Mouse (Mus musculus) G1E-ER4 (cell line): Measurements from ENCODE around the gene Spsb1. TPM values are rescaled to one million over a fixed set of nuclear protein-coding genes. Genes with fewer than 3 reads are reported as not detected.

Experiments
- GATA1 ChIP-seq: IDR thresholded peaks from one replicate; pipeline ENCODE4 v1.8.0; 2012; ENCODE audit warnings: low read length, inconsistent platforms
- polyA plus RNA-seq: library from polyadenylated mRNA; stranded (reverse); fragments of >175 nt; gene quantifications from 2 replicates; pipeline ENCODE4 v1.2.3, GENCODE M21; 2012

Gene Spsb1
- polyA plus RNA-seq = 0.03 TPM in 2 replicates

- no peak for TF ChIP-seq GATA1
Measured at GRCm38 (mm10) chr4:149954893-149955439, at the start of gene Spsb1. Spsb1 (minus strand) TSS chr4:149955043.

GRCm38 (mm10) chr4:150003641-150004040 is 48.8 kb upstream of the Spsb1 start:
- TF ChIP-seq GATA1 = no peak

GRCm38 (mm10) chr4:150003021-150003580 is 48.3 kb upstream of the Spsb1 start:
- no peak for TF ChIP-seq GATA1

GRCm38 (mm10) chr4:150002021-150002528 is 47.2 kb upstream of the Spsb1 start:
- TF ChIP-seq GATA1 = no peak

- no peak for TF ChIP-seq GATA1
Measured at GRCm38 (mm10) chr4:150001221-150001860, 46.5 kb upstream of the Spsb1 start.

GRCm38 (mm10) chr4:149999931-150000555 is 45.2 kb upstream of the Spsb1 start:
- no peak for TF ChIP-seq GATA1

GRCm38 (mm10) chr4:149999510-149999900 is 44.7 kb upstream of the Spsb1 start:
- TF ChIP-seq GATA1 = no peak

GRCm38 (mm10) chr4:149998786-149999509 is 44.1 kb upstream of the Spsb1 start:
- no peak for TF ChIP-seq GATA1

GRCm38 (mm10) chr4:149997999-149998398 is 43.2 kb upstream of the Spsb1 start:
- TF ChIP-seq GATA1 = no peak

GRCm38 (mm10) chr4:149996440-149996839 is 41.6 kb upstream of the Spsb1 start:
- no peak for TF ChIP-seq GATA1

GRCm38 (mm10) chr4:149995911-149996310 is 41.1 kb upstream of the Spsb1 start:
- TF ChIP-seq GATA1 = no peak

GRCm38 (mm10) chr4:149994218-149994617 is 39.4 kb upstream of the Spsb1 start:
- no peak for TF ChIP-seq GATA1

- no peak for TF ChIP-seq GATA1
Measured at GRCm38 (mm10) chr4:149992670-149993032, 37.8 kb upstream of the Spsb1 start.

GRCm38 (mm10) chr4:149991755-149992669 is 37.2 kb upstream of the Spsb1 start:
- TF ChIP-seq GATA1 = no peak
